Mouse (Mus musculus): ENCODE measurements at regions not wholly inside any gene's neighbourhood (a gene's known extent, or its start where the extent isn't known, plus 50 kb on each side); places are given as distances from the start of the nearest gene placed in this dataset.

GRCm38 (mm10) chr1:77048720-77049406 is 466.0 kb downstream of the Epha4 start:
- no peak for ATAC-seq (ENCODE audit: low read depth)

GRCm38 (mm10) chr1:77051239-77051638 is 463.6 kb downstream of the Epha4 start:
- H3K36me3 ChIP-seq (ENCODE audit: control insufficient read depth, insufficient read depth, low read length) = no peaks in the 10 kb centered on the region
- ATAC-seq (ENCODE audit: low read depth) (0 out of 2 replicates have a peak, but pooled peaks have one; percentile 37), DNase-seq (ENCODE audit: low spot score) (peak; percentile 44)
- no peaks in the 10 kb centered on the region for H3K9me3 ChIP-seq (ENCODE audit: control insufficient read depth, low read length)
- H3K4me3 ChIP-seq (ENCODE audit: low read depth, low read length) = no peak overlapping the region
- 40% methylated on average over 5 of the region's 5 CpGs for WGBS
- no peak overlapping the region for H3K4me2 ChIP-seq (ENCODE audit: low read depth, low read length)
- H3K27ac ChIP-seq (replicated peaks; ENCODE audit: low read depth, low read length) = no peak overlapping the region
- no peaks in the 10 kb centered on the region for H3K4me1 ChIP-seq (ENCODE audit: control insufficient read depth, insufficient read depth, low read length)
- H3K27me3 ChIP-seq (replicated peaks; ENCODE audit: control insufficient read depth, insufficient read depth, low read length) = no peaks in the 10 kb centered on the region
- no peak overlapping the region for H3K9ac ChIP-seq (ENCODE audit: low read depth, low read length)

More at GRCm38 (mm10) chr1:77048720-77049406, 466.0 kb downstream of the Epha4 start:
- Histone ChIP-seq H3K4me1 (ENCODE audit: control insufficient read depth, insufficient read depth, low read length) (0 out of 2 replicates have a peak, but pooled peaks cover under 1% of the 10 kb centered on the region), H3K4me2 (ENCODE audit: low read depth, low read length) (no peak overlapping the region), H3K27ac (replicated peaks; ENCODE audit: low read depth, low read length) (no peak overlapping the region), H3K4me3 (ENCODE audit: low read depth, low read length) (no peak overlapping the region), H3K9me3 (ENCODE audit: control insufficient read depth, low read length) (no peaks in the 10 kb centered on the region), H3K9ac (ENCODE audit: low read depth, low read length) (no peak overlapping the region), H3K27me3 (replicated peaks; ENCODE audit: control insufficient read depth, insufficient read depth, low read length) (no peaks in the 10 kb centered on the region), H3K36me3 (ENCODE audit: control insufficient read depth, insufficient read depth, low read length) (no peaks in the 10 kb centered on the region)
- WGBS = 89% methylated on average over 7 of the region's 7 CpGs
- DNase-seq (ENCODE audit: low spot score) = no peak

GRCm38 (mm10) chr1:77053837-77054540 is 460.9 kb downstream of the Epha4 start:
- no peak overlapping the region for H3K4me3 ChIP-seq (ENCODE audit: low read depth, low read length)
- 79% methylated on average over 4 of the region's 4 CpGs for WGBS
- H3K27ac ChIP-seq (replicated peaks; ENCODE audit: low read depth, low read length) = no peak overlapping the region
- ATAC-seq (ENCODE audit: low read depth) (no peak), DNase-seq (ENCODE audit: low spot score) (no peak)
- no peaks in the 10 kb centered on the region for H3K4me1 ChIP-seq (ENCODE audit: control insufficient read depth, insufficient read depth, low read length)
- no peaks in the 10 kb centered on the region for H3K36me3 ChIP-seq (ENCODE audit: control insufficient read depth, insufficient read depth, low read length)
- no peak overlapping the region for H3K9ac ChIP-seq (ENCODE audit: low read depth, low read length)
- H3K9me3 ChIP-seq (ENCODE audit: control insufficient read depth, low read length) = no peaks in the 10 kb centered on the region
- no peaks in the 10 kb centered on the region for H3K27me3 ChIP-seq (replicated peaks; ENCODE audit: control insufficient read depth, insufficient read depth, low read length)
- H3K4me2 ChIP-seq (ENCODE audit: low read depth, low read length) = no peak overlapping the region

- no peak overlapping the region for H3K4me2 ChIP-seq (ENCODE audit: low read depth, low read length)
- H3K27ac ChIP-seq (replicated peaks; ENCODE audit: low read depth, low read length) = no peak overlapping the region
- no peaks in the 10 kb centered on the region for H3K27me3 ChIP-seq (replicated peaks; ENCODE audit: control insufficient read depth, insufficient read depth, low read length)
- no peak for ATAC-seq (ENCODE audit: low read depth)
- H3K9ac ChIP-seq (ENCODE audit: low read depth, low read length) = no peak overlapping the region
- H3K9me3 ChIP-seq (ENCODE audit: control insufficient read depth, low read length) = no peaks in the 10 kb centered on the region
- H3K4me1 ChIP-seq (ENCODE audit: control insufficient read depth, insufficient read depth, low read length) = no peaks in the 10 kb centered on the region
- WGBS = 82% methylated on average over 3 of the region's 3 CpGs
- DNase-seq (ENCODE audit: low spot score) = no peak
- no peak overlapping the region for H3K4me3 ChIP-seq (ENCODE audit: low read depth, low read length)
- no peaks in the 10 kb centered on the region for H3K36me3 ChIP-seq (ENCODE audit: control insufficient read depth, insufficient read depth, low read length)
These were observed 452.4 kb downstream of the Epha4 start for GRCm38 (mm10) chr1:77062468-77062867.

- no peaks in the 10 kb centered on the region for H3K9me3 ChIP-seq (ENCODE audit: control insufficient read depth, low read length)
- H3K4me3 ChIP-seq (ENCODE audit: low read depth, low read length) = no peak overlapping the region
- 0 out of 2 replicates have a peak, but pooled peaks cover 4% of the 10 kb centered on the region for H3K4me1 ChIP-seq (ENCODE audit: control insufficient read depth, insufficient read depth, low read length)
- no peaks in the 10 kb centered on the region for H3K36me3 ChIP-seq (ENCODE audit: control insufficient read depth, insufficient read depth, low read length)
- 73% methylated on average over 1 of the region's 1 CpGs for WGBS
- no peaks in the 10 kb centered on the region for H3K27me3 ChIP-seq (replicated peaks; ENCODE audit: control insufficient read depth, insufficient read depth, low read length)
- H3K9ac ChIP-seq (ENCODE audit: low read depth, low read length) = no peak overlapping the region
- DNase-seq (ENCODE audit: low spot score) (no peak), ATAC-seq (ENCODE audit: low read depth) (no peak)
- no peak overlapping the region for H3K27ac ChIP-seq (replicated peaks; ENCODE audit: low read depth, low read length)
- no peak overlapping the region for H3K4me2 ChIP-seq (ENCODE audit: low read depth, low read length)
These were observed 441.8 kb downstream of the Epha4 start for GRCm38 (mm10) chr1:77073071-77073470.

- no peaks in the 10 kb centered on the region for H3K27me3 ChIP-seq (replicated peaks; ENCODE audit: control insufficient read depth, insufficient read depth, low read length)
- H3K4me2 ChIP-seq (ENCODE audit: low read depth, low read length) = no peak overlapping the region
- no peak for DNase-seq (ENCODE audit: low spot score)
- H3K4me1 ChIP-seq (ENCODE audit: control insufficient read depth, insufficient read depth, low read length) = 0 out of 2 replicates have a peak, but pooled peaks cover 4% of the 10 kb centered on the region
- H3K9me3 ChIP-seq (ENCODE audit: control insufficient read depth, low read length) = no peaks in the 10 kb centered on the region
- no peak overlapping the region for H3K9ac ChIP-seq (ENCODE audit: low read depth, low read length)
- H3K36me3 ChIP-seq (ENCODE audit: control insufficient read depth, insufficient read depth, low read length) = no peaks in the 10 kb centered on the region
- 68% methylated on average over 13 of the region's 13 CpGs for WGBS
- H3K4me3 ChIP-seq (ENCODE audit: low read depth, low read length) = no peak overlapping the region
- no peak for ATAC-seq (ENCODE audit: low read depth)
- no peak overlapping the region for H3K27ac ChIP-seq (replicated peaks; ENCODE audit: low read depth, low read length)
These were observed 439.7 kb downstream of the Epha4 start for GRCm38 (mm10) chr1:77074926-77075885.

GRCm38 (mm10) chr1:77080767-77081166 is 434.1 kb downstream of the Epha4 start:
- 33% methylated on average over 5 of the region's 5 CpGs for WGBS
- Histone ChIP-seq H3K4me3 (ENCODE audit: low read depth, low read length) (no peak overlapping the region), H3K36me3 (ENCODE audit: control insufficient read depth, insufficient read depth, low read length) (no peaks in the 10 kb centered on the region), H3K9ac (ENCODE audit: low read depth, low read length) (no peak overlapping the region), H3K4me2 (ENCODE audit: low read depth, low read length) (peak overlapping the region; percentile 11; the same call in 1 of the 2 replicates), H3K4me1 (ENCODE audit: control insufficient read depth, insufficient read depth, low read length) (peaks cover 6% of the 10 kb centered on the region), H3K27me3 (replicated peaks; ENCODE audit: control insufficient read depth, insufficient read depth, low read length) (no peaks in the 10 kb centered on the region), H3K27ac (replicated peaks; ENCODE audit: low read depth, low read length) (no peak overlapping the region), H3K9me3 (ENCODE audit: control insufficient read depth, low read length) (no peaks in the 10 kb centered on the region)
- ATAC-seq (ENCODE audit: low read depth) = peak; percentile 88
- peak; percentile 83 for DNase-seq (ENCODE audit: low spot score)

GRCm38 (mm10) chr1:77081660-77082059 is 433.2 kb downstream of the Epha4 start:
- H3K36me3 ChIP-seq (ENCODE audit: control insufficient read depth, insufficient read depth, low read length) = no peaks in the 10 kb centered on the region
- H3K4me3 ChIP-seq (ENCODE audit: low read depth, low read length) = no peak overlapping the region
- no peaks in the 10 kb centered on the region for H3K27me3 ChIP-seq (replicated peaks; ENCODE audit: control insufficient read depth, insufficient read depth, low read length)
- no peaks in the 10 kb centered on the region for H3K9me3 ChIP-seq (ENCODE audit: control insufficient read depth, low read length)
- no peak overlapping the region for H3K9ac ChIP-seq (ENCODE audit: low read depth, low read length)
- 50% methylated on average over 7 of the region's 7 CpGs for WGBS
- no peak overlapping the region for H3K4me2 ChIP-seq (ENCODE audit: low read depth, low read length)
- peaks cover 6% of the 10 kb centered on the region for H3K4me1 ChIP-seq (ENCODE audit: control insufficient read depth, insufficient read depth, low read length)
- ATAC-seq (ENCODE audit: low read depth) (no peak), DNase-seq (ENCODE audit: low spot score) (no peak)
- H3K27ac ChIP-seq (replicated peaks; ENCODE audit: low read depth, low read length) = no peak overlapping the region
